Mouse (Mus musculus) midbrain, embryonic 10.5 days (tissue): ENCODE measurements at regions not wholly inside any gene's neighbourhood (a gene's known extent, or its start where the extent isn't known, plus 50 kb on each side); places are given as distances from the start of the nearest gene placed in this dataset.

Experiments
- DNase-seq: peaks from one replicate; pipeline ENCODE4 v3.0.0-alpha.2; 2017; ENCODE audit warnings: low spot score
- H3K27ac ChIP-seq: fragments of 300-500 bp; sonication (generic); replicated peaks from 2 replicates; pipeline ENCODE4 v1.5.1; 2016; ENCODE audit warnings: mild to moderate bottlenecking
- H3K27me3 ChIP-seq: fragments of 300-500 bp; sonication (generic); 2 replicates; pipeline ENCODE4 v1.6.1; 2016; ENCODE audit warnings: low read depth, mild to moderate bottlenecking; ENCODE audit not compliant: poor library complexity, severe bottlenecking
- H3K36me3 ChIP-seq: fragments of 300-500 bp; sonication (generic); 2 replicates; pipeline ENCODE4 v1.6.1; 2016; ENCODE audit warnings: mild to moderate bottlenecking, moderate library complexity
- H3K4me1 ChIP-seq: fragments of 300-500 bp; sonication (generic); 2 replicates; pipeline ENCODE4 v1.6.1; 2016
- H3K4me3 ChIP-seq: fragments of 300-500 bp; sonication (generic); 2 replicates; pipeline ENCODE4 v1.5.1; 2016; ENCODE audit warnings: mild to moderate bottlenecking, moderate library complexity
- H3K9me3 ChIP-seq: fragments of 300-500 bp; sonication (generic); replicated peaks from 2 replicates; pipeline ENCODE4 v1.6.1; 2016; ENCODE audit warnings: mild to moderate bottlenecking
- WGBS: fragments of 180-500 bp; shearing (Covaris S2); methylation state at CpG from one replicate; pipeline ENCODE4 v1.1.7; 2016; 5-methylcytosine and 5-hydroxymethylcytosine counted together

DNA sequence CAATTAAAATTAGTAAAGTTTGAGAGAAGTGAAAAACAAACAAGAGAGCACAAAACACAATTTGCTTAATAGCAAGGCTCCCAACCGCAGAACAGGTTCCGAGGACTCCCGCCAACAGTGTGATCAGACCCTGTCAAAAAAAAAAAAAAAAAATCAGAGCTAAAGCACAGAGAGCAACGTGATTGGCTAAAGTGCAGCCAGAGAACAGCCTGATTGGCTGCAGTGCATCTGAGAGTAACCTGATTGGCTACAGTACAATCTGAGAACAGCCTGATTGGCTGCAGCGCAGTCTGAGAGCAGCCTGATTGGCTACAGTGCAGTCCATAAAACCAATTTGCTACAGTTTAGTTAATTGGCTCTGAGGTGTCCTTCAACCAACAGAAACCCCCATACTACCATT is 74.6 kb upstream of the Mark1 start:
- H3K27ac ChIP-seq: no peak overlapping the region
- WGBS: 92% methylated on average over 5 of the region's 5 CpGs
- H3K9me3 ChIP-seq: no peaks in the 10 kb centered on the region
- no peaks in the 10 kb centered on the region for H3K36me3 ChIP-seq
- H3K4me1 ChIP-seq: 0 out of 2 replicates have a peak, but pooled peaks cover under 1% of the 10 kb centered on the region
- H3K27me3 ChIP-seq: no peaks in the 10 kb centered on the region
- DNase-seq: no peak
- no peak overlapping the region for H3K4me3 ChIP-seq

DNA sequence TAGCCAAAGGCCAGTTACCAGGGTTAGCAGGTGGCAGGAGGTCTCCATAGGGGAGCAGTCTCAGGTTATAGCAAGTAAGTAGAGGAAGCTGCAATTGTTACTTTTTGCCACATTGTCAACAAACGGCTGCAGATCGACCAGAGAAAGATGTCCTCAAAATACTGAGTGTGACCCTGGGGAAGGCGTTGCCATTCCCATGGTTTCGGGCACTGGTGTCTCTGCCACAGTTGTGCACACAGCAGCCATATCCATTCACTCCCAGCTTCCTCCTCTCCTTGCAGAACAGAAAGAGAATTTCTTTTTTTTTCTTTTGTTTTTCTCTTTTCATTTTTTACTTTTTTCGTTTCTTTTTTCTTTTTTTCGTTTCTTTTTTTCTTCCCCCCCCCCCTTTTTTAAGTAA is 73.4 kb upstream of the Mark1 start:
- no peak overlapping the region for H3K27ac ChIP-seq
- no peaks in the 10 kb centered on the region for H3K27me3 ChIP-seq
- H3K4me3 ChIP-seq: no peak overlapping the region
- no peaks in the 10 kb centered on the region for H3K36me3 ChIP-seq
- H3K4me1 ChIP-seq: peaks cover 5% of the 10 kb centered on the region
- DNase-seq: no peak
- no peaks in the 10 kb centered on the region for H3K9me3 ChIP-seq
- 89% methylated on average over 6 of the region's 6 CpGs for WGBS

- Histone ChIP-seq H3K36me3 (no peaks in the 10 kb centered on the region), H3K9me3 (no peaks in the 10 kb centered on the region), H3K27ac (no peak overlapping the region), H3K4me3 (no peak overlapping the region), H3K4me1 (peaks cover 5% of the 10 kb centered on the region), H3K27me3 (no peaks in the 10 kb centered on the region)
- 84% methylated on average over 7 of the region's 7 CpGs for WGBS
- DNase-seq: no peak
Observed at GRCm38 (mm10) chr1:185071566-185071965, 72.2 kb upstream of the Mark1 start.

GRCm38 (mm10) chr1:185070853-185071149 is 71.4 kb upstream of the Mark1 start:
- DNase-seq: no peak
- no peaks in the 10 kb centered on the region for H3K9me3 ChIP-seq
- H3K27ac ChIP-seq: no peak overlapping the region
- WGBS: 96% methylated on average over 3 of the region's 3 CpGs
- H3K27me3 ChIP-seq: no peaks in the 10 kb centered on the region
- no peak overlapping the region for H3K4me3 ChIP-seq
- H3K4me1 ChIP-seq: peaks cover 5% of the 10 kb centered on the region
- no peaks in the 10 kb centered on the region for H3K36me3 ChIP-seq

- H3K27ac ChIP-seq: no peak overlapping the region
- peaks cover 5% of the 10 kb centered on the region for H3K4me1 ChIP-seq
- H3K9me3 ChIP-seq: no peaks in the 10 kb centered on the region
- H3K4me3 ChIP-seq: no peak overlapping the region
- H3K27me3 ChIP-seq: no peaks in the 10 kb centered on the region
- no peak for DNase-seq
- no peaks in the 10 kb centered on the region for H3K36me3 ChIP-seq
- WGBS: 91% methylated on average over 10 of the region's 10 CpGs
Observed at GRCm38 (mm10) chr1:185070062-185070852, 70.9 kb upstream of the Mark1 start.

DNA sequence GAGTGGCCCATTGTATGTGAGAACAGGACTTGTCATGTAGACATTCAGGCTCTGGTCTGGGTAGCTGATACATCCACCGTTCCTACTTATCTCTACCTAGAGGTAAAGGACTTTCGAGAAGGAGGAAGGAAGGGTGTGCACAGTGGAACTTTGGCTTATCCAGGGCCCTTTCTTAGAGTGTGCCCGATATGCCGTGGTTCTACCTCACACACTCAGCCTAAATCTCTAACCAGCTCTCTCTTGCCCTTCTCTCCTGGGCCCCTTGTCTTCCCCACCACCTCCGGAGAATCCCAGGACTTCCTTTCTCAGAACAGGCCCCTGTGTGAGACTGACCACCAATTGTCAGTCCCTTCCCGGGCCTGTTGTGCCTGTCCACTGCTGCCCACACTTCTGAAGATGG is 68.8 kb upstream of the Mark1 start:
- 79% methylated on average over 6 of the region's 6 CpGs for WGBS

DNA sequence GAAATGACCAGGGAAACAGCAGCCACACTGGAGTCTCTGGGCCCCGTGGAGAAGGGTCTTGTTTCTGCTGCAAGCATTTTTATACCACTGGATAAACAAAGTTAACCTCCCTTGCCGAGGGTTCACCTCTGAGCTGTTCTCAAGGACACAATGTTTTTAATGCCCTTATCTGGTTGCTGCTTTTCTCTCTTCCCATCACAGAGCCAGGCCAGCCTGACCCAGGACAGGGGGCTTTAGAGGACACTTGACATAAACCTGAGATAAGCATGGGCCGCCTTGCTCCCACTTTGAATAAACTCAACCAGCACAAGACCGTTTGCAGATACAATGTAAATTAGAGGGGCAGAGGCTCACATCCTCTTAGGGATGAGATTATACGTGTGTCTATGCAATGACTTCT is 68.3 kb upstream of the Mark1 start:
- no peaks in the 10 kb centered on the region for H3K27me3 ChIP-seq
- H3K27ac ChIP-seq: no peak overlapping the region
- WGBS: 80% methylated on average over 5 of the region's 5 CpGs
- no peak for DNase-seq
- peaks cover 5% of the 10 kb centered on the region for H3K4me1 ChIP-seq
- no peaks in the 10 kb centered on the region for H3K36me3 ChIP-seq
- no peak overlapping the region for H3K4me3 ChIP-seq
- H3K9me3 ChIP-seq: no peaks in the 10 kb centered on the region

More for the DNA sequence above, 68.8 kb upstream of the Mark1 start:
- no peak overlapping the region for H3K4me3 ChIP-seq
- H3K9me3 ChIP-seq: no peaks in the 10 kb centered on the region
- no peaks in the 10 kb centered on the region for H3K27me3 ChIP-seq
- no peak overlapping the region for H3K27ac ChIP-seq
- no peak for DNase-seq
- peaks cover 5% of the 10 kb centered on the region for H3K4me1 ChIP-seq
- no peaks in the 10 kb centered on the region for H3K36me3 ChIP-seq

GRCm38 (mm10) chr1:185065056-185065455 is 65.7 kb upstream of the Mark1 start:
- DNase-seq: no peak
- no peak overlapping the region for H3K27ac ChIP-seq
- H3K27me3 ChIP-seq: no peaks in the 10 kb centered on the region
- WGBS: 65% methylated on average over 3 of the region's 3 CpGs
- H3K4me3 ChIP-seq: no peak overlapping the region
- peaks cover 5% of the 10 kb centered on the region for H3K4me1 ChIP-seq
- no peaks in the 10 kb centered on the region for H3K36me3 ChIP-seq
- H3K9me3 ChIP-seq: no peaks in the 10 kb centered on the region

GRCm38 (mm10) chr1:185062103-185062502 is 62.7 kb upstream of the Mark1 start:
- no peak for DNase-seq
- H3K4me1 ChIP-seq: no peaks in the 10 kb centered on the region
- no peaks in the 10 kb centered on the region for H3K36me3 ChIP-seq
- H3K4me3 ChIP-seq: no peak overlapping the region
- H3K27me3 ChIP-seq: no peaks in the 10 kb centered on the region
- 84% methylated on average over 11 of the region's 11 CpGs for WGBS
- H3K9me3 ChIP-seq: no peaks in the 10 kb centered on the region
- H3K27ac ChIP-seq: no peak overlapping the region

DNA sequence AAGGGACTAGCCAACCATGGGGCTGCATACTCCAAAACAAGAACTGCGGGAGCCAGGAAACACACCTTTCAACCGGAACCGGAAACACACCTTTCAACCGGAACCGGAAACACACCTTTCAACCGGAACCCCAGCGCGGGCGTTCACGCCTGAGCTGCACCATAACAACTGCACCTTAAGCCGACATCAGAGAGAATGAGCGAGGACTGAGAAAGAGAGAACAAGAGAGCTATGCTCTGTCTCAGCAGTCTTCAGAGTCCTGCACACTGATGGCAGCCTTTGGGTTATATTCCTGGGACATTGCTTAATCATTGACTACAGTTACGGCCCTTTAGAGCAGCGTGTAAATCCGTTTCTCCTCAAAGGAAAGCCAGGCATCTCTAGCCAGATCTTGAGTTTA is 58.1 kb upstream of the Mark1 start:
- H3K4me3 ChIP-seq: no peak overlapping the region
- WGBS: 94% methylated on average over 15 of the region's 15 CpGs
- H3K4me1 ChIP-seq: no peaks in the 10 kb centered on the region
- no peak overlapping the region for H3K27ac ChIP-seq
- no peaks in the 10 kb centered on the region for H3K9me3 ChIP-seq
- no peaks in the 10 kb centered on the region for H3K36me3 ChIP-seq
- H3K27me3 ChIP-seq: no peaks in the 10 kb centered on the region
- DNase-seq: no peak

DNA sequence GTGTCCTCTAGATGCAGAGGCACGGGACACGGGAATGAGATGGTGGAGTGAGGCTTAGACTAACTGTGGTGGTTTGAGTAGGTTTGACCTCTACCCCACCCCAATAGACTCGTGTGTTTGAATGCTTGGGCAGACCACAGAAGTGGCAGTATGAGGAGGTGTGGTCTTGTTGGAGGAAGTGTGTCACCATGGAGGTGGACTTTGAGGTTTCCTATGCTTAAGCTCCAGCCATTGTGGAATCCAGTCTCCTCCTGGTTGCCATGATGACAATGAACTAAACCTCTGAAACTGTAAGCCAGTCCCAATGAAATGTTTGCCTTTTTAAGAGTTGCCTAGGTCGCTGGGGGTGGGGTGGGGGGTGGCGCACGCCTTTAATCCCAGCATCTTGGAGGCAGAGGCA is 53.3 kb upstream of the Mark1 start:
- Histone ChIP-seq H3K9me3 (no peaks in the 10 kb centered on the region), H3K4me1 (no peaks in the 10 kb centered on the region), H3K27me3 (no peaks in the 10 kb centered on the region), H3K36me3 (no peaks in the 10 kb centered on the region), H3K27ac (no peak overlapping the region), H3K4me3 (no peak overlapping the region)
- WGBS: 84% methylated on average over 6 of the region's 6 CpGs
- no peak for DNase-seq

DNA sequence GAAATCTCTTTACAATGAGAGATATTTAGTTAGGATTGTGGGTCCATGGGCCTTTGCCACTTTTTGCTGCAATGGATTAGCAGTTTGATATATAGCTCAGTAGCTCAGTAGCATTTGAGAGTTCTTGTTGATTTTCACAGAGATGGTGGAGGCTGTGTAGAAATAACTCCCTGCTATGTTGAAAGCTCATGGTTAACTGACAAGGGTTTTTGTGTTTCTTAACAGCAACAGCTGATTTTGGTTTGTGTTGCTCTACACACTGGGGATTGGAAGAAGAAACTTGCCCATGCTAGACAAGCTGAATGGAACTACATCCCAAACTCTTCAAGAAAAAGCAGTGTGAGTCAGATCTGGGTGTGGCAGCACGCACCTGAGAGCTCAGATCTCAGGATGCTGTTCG is 50.6 kb upstream of the Mark1 start:
- H3K27ac ChIP-seq: no peak overlapping the region
- H3K36me3 ChIP-seq: no peaks in the 10 kb centered on the region
- no peaks in the 10 kb centered on the region for H3K4me1 ChIP-seq
- no peaks in the 10 kb centered on the region for H3K9me3 ChIP-seq
- 85% methylated on average over 2 of the region's 2 CpGs for WGBS
- DNase-seq: no peak
- H3K27me3 ChIP-seq: no peaks in the 10 kb centered on the region
- H3K4me3 ChIP-seq: no peak overlapping the region
